Mouse (Mus musculus): ENCODE measurements at regions not wholly inside any gene's neighbourhood (a gene's known extent, or its start where the extent isn't known, plus 50 kb on each side); places are given as distances from the start of the nearest gene placed in this dataset.

- H3K4me2 ChIP-seq (replicated peaks): no peak overlapping the region
- no peaks in the 10 kb centered on the region for H3K9me3 ChIP-seq
- H3K4me3 ChIP-seq: no peak overlapping the region
- peaks cover 4% of the 10 kb centered on the region; the same call in 1 of the 2 replicates for H3K4me1 ChIP-seq
- 76% methylated on average over 7 of the region's 7 CpGs for WGBS
- no peak for ATAC-seq (replicated peaks)
- H3K27me3 ChIP-seq: no peaks in the 10 kb centered on the region
- H3K27ac ChIP-seq (replicated peaks): no peak overlapping the region
- no peak overlapping the region for H3K9ac ChIP-seq (replicated peaks)
- no peaks in the 10 kb centered on the region for H3K36me3 ChIP-seq
Observed at GRCm38 (mm10) chr12:77638266-77638665, 400.3 kb downstream of the Fut8 start.

- WGBS: 66% methylated on average over 4 of the region's 4 CpGs
- H3K9ac ChIP-seq (replicated peaks): no peak overlapping the region
- no peak overlapping the region for H3K4me3 ChIP-seq
- no peaks in the 10 kb centered on the region for H3K9me3 ChIP-seq
- no peak for ATAC-seq (replicated peaks)
- H3K4me2 ChIP-seq (replicated peaks): no peak overlapping the region
- no peak overlapping the region for H3K27ac ChIP-seq (replicated peaks)
- no peaks in the 10 kb centered on the region for H3K27me3 ChIP-seq
- H3K36me3 ChIP-seq: no peaks in the 10 kb centered on the region
- H3K4me1 ChIP-seq: peaks cover 4% of the 10 kb centered on the region; the same call in 1 of the 2 replicates
Observed at GRCm38 (mm10) chr12:77642336-77642735, 404.4 kb downstream of the Fut8 start.

- Histone ChIP-seq H3K27ac (replicated peaks) (no peak overlapping the region), H3K36me3 (no peaks in the 10 kb centered on the region), H3K4me2 (replicated peaks) (no peak overlapping the region), H3K27me3 (no peaks in the 10 kb centered on the region), H3K4me3 (no peak overlapping the region), H3K4me1 (no peaks in the 10 kb centered on the region), H3K9ac (replicated peaks) (no peak overlapping the region), H3K9me3 (no peaks in the 10 kb centered on the region)
- WGBS: 78% methylated on average over 3 of the region's 3 CpGs
- ATAC-seq (replicated peaks): no peak
Observed at GRCm38 (mm10) chr12:77647841-77648240, 409.9 kb downstream of the Fut8 start.

- 82% methylated on average over 3 of the region's 3 CpGs for WGBS
- no peaks in the 10 kb centered on the region for H3K9me3 ChIP-seq
- H3K4me2 ChIP-seq (replicated peaks): no peak overlapping the region
- H3K27me3 ChIP-seq: no peaks in the 10 kb centered on the region
- ATAC-seq (replicated peaks): no peak
- H3K9ac ChIP-seq (replicated peaks): no peak overlapping the region
- no peak overlapping the region for H3K27ac ChIP-seq (replicated peaks)
- H3K36me3 ChIP-seq: no peaks in the 10 kb centered on the region
- peaks cover 12% of the 10 kb centered on the region; the same call in 1 of the 2 replicates for H3K4me1 ChIP-seq
- H3K4me3 ChIP-seq: no peak overlapping the region
Observed at GRCm38 (mm10) chr12:77654282-77654681, 416.4 kb downstream of the Fut8 start.

GRCm38 (mm10) chr12:77657060-77657459 lies 419.1 kb downstream of the Fut8 start:
- Histone ChIP-seq H3K9me3 (no peaks in the 10 kb centered on the region), H3K27ac (replicated peaks) (no peak overlapping the region), H3K4me1 (peaks cover 12% of the 10 kb centered on the region; the same call in 1 of the 2 replicates), H3K4me3 (no peak overlapping the region), H3K4me2 (replicated peaks) (no peak overlapping the region), H3K36me3 (no peaks in the 10 kb centered on the region), H3K9ac (replicated peaks) (no peak overlapping the region), H3K27me3 (no peaks in the 10 kb centered on the region)
- WGBS: 30% methylated on average over 5 of the region's 5 CpGs
- no peak for ATAC-seq (replicated peaks)

- Histone ChIP-seq H3K4me3 (no peak overlapping the region), H3K36me3 (no peaks in the 10 kb centered on the region), H3K4me2 (replicated peaks) (no peak overlapping the region), H3K9ac (replicated peaks) (no peak overlapping the region), H3K27ac (replicated peaks) (no peak overlapping the region), H3K4me1 (peaks cover 12% of the 10 kb centered on the region; the same call in 1 of the 2 replicates), H3K27me3 (no peaks in the 10 kb centered on the region), H3K9me3 (no peaks in the 10 kb centered on the region)
- 20% methylated on average over 3 of the region's 3 CpGs for WGBS
- no peak for ATAC-seq (replicated peaks)
Observed at GRCm38 (mm10) chr12:77657878-77658277, 420.0 kb downstream of the Fut8 start.

GRCm38 (mm10) chr12:77663180-77663579 lies 425.3 kb downstream of the Fut8 start:
- Histone ChIP-seq H3K36me3 (no peaks in the 10 kb centered on the region), H3K27ac (replicated peaks) (no peak overlapping the region), H3K4me2 (replicated peaks) (no peak overlapping the region), H3K4me1 (no peaks in the 10 kb centered on the region; the same call in 1 of the 2 replicates), H3K4me3 (no peak overlapping the region), H3K9me3 (no peaks in the 10 kb centered on the region), H3K27me3 (no peaks in the 10 kb centered on the region), H3K9ac (replicated peaks) (no peak overlapping the region)
- WGBS: 73% methylated on average over 3 of the region's 3 CpGs
- no peak for ATAC-seq (replicated peaks)

GRCm38 (mm10) chr12:77663665-77664374 lies 425.9 kb downstream of the Fut8 start:
- ATAC-seq (replicated peaks): no peak
- no peaks in the 10 kb centered on the region for H3K27me3 ChIP-seq
- 76% methylated on average over 7 of the region's 7 CpGs for WGBS
- H3K4me1 ChIP-seq: no peaks in the 10 kb centered on the region; the same call in 1 of the 2 replicates
- no peak overlapping the region for H3K9ac ChIP-seq (replicated peaks)
- H3K9me3 ChIP-seq: no peaks in the 10 kb centered on the region
- no peak overlapping the region for H3K4me3 ChIP-seq
- no peak overlapping the region for H3K4me2 ChIP-seq (replicated peaks)
- no peak overlapping the region for H3K27ac ChIP-seq (replicated peaks)
- H3K36me3 ChIP-seq: no peaks in the 10 kb centered on the region

GRCm38 (mm10) chr12:77666411-77666810 lies 428.5 kb downstream of the Fut8 start:
- H3K27ac ChIP-seq (replicated peaks): no peak overlapping the region

GRCm38 (mm10) chr12:77667151-77667874 lies 429.4 kb downstream of the Fut8 start:
- WGBS: 62% methylated on average over 10 of the region's 10 CpGs
- no peak overlapping the region for H3K27ac ChIP-seq (replicated peaks)
- H3K9ac ChIP-seq (replicated peaks): no peak overlapping the region
- no peak overlapping the region for H3K4me2 ChIP-seq (replicated peaks)
- no peaks in the 10 kb centered on the region for H3K9me3 ChIP-seq
- H3K27me3 ChIP-seq: no peaks in the 10 kb centered on the region
- no peaks in the 10 kb centered on the region for H3K36me3 ChIP-seq
- peak; percentile 11; the same call in 1 of the 2 replicates for ATAC-seq (replicated peaks)
- no peak overlapping the region for H3K4me3 ChIP-seq
- H3K4me1 ChIP-seq: no peaks in the 10 kb centered on the region; the same call in 1 of the 2 replicates

More at GRCm38 (mm10) chr12:77666411-77666810, 428.5 kb downstream of the Fut8 start:
- no peaks in the 10 kb centered on the region for H3K9me3 ChIP-seq
- no peak overlapping the region for H3K4me2 ChIP-seq (replicated peaks)
- ATAC-seq (replicated peaks): no peak
- 53% methylated on average over 8 of the region's 8 CpGs for WGBS
- no peaks in the 10 kb centered on the region; the same call in 1 of the 2 replicates for H3K4me1 ChIP-seq
- no peaks in the 10 kb centered on the region for H3K36me3 ChIP-seq
- H3K9ac ChIP-seq (replicated peaks): no peak overlapping the region
- no peak overlapping the region for H3K4me3 ChIP-seq
- no peaks in the 10 kb centered on the region for H3K27me3 ChIP-seq

GRCm38 (mm10) chr12:77667875-77668204 lies 429.9 kb downstream of the Fut8 start:
- H3K4me2 ChIP-seq (replicated peaks): no peak overlapping the region
- 1% methylated on average over 6 of the region's 6 CpGs for WGBS
- H3K9me3 ChIP-seq: no peaks in the 10 kb centered on the region
- H3K4me1 ChIP-seq: no peaks in the 10 kb centered on the region; the same call in 1 of the 2 replicates
- H3K27ac ChIP-seq (replicated peaks): no peak overlapping the region
- H3K36me3 ChIP-seq: no peaks in the 10 kb centered on the region
- no peaks in the 10 kb centered on the region for H3K27me3 ChIP-seq
- ATAC-seq (replicated peaks): peak; percentile 79
- H3K9ac ChIP-seq (replicated peaks): no peak overlapping the region
- H3K4me3 ChIP-seq: no peak overlapping the region

GRCm38 (mm10) chr12:77670531-77670930 lies 432.6 kb downstream of the Fut8 start:
- Histone ChIP-seq H3K27ac (replicated peaks) (no peak overlapping the region), H3K9me3 (no peaks in the 10 kb centered on the region), H3K9ac (replicated peaks) (no peak overlapping the region), H3K27me3 (no peaks in the 10 kb centered on the region), H3K36me3 (no peaks in the 10 kb centered on the region), H3K4me2 (replicated peaks) (no peak overlapping the region), H3K4me3 (no peak overlapping the region), H3K4me1 (no peaks in the 10 kb centered on the region; the same call in 1 of the 2 replicates)
- WGBS: 58% methylated on average over 8 of the region's 8 CpGs
- ATAC-seq (replicated peaks): no peak
